Mouse (Mus musculus) stomach, postnatal 0 days (tissue): ENCODE data around the gene Alkbh4.

Experiments used
- CTCF ChIP-seq: IDR thresholded peaks from 2 replicates; pipeline ENCODE4 v1.5.1; 2016; ENCODE audit warnings: antibody characterized with exemption, low read depth, mild to moderate bottlenecking, moderate library complexity
- EP300 ChIP-seq: optimal IDR thresholded peaks from 2 replicates; pipeline ENCODE3; 2016; ENCODE audit warnings: antibody characterized with exemption

- TF ChIP-seq CTCF (no peak), EP300 (no peak)
Observed at GRCm38 (mm10) chr5:136091927-136092326, 44.0 kb upstream of the Alkbh4 start.
